8 mouse cellular contexts compared by ENCODE assay signal in genomic region chr9:87729316-87730270, GRCm38 (mm10). TPM values are rescaled to one million over a fixed set of nuclear protein-coding genes. Genes with fewer than 3 reads are reported as not detected.
DNase-seq lines count a peak whose midpoint lies in the region; ATAC-seq and TF ChIP-seq lines count a peak whose summit lies in the region.

No protein-coding gene starts in this region.

- no peak for DNase-seq in kidney, adult 11 months
- DNase-seq in gastrocnemius, postnatal 4 days (ENCODE audit: low spot score in 2 of 2): peak; percentile 41 to 58
- DNase-seq in kidney, postnatal 10 days: peak; percentile 50
- DNase-seq in spleen, postnatal 36 days (ENCODE audit: low spot score in 2 of 2): no peak
- DNase-seq in thymus, postnatal 36 days: no peak

- TF ChIP-seq POLR2A in myocyte (IDR thresholded peaks at IDR 0.05; ENCODE audit: insufficient read length, low read depth): peak; percentile 43

- peak overlapping the region; percentile 65 for H3K4me2 ChIP-seq in kidney, embryonic 16.5 days (replicated peaks; ENCODE audit: low read depth, low read length)
- peak overlapping the region; percentile 77 for H3K4me2 ChIP-seq in myocyte (ENCODE audit: low read depth)

- peaks cover 17% of the 10 kb centered on the region for H3K79me2 ChIP-seq in myocyte (ENCODE audit: control insufficient read depth, insufficient read depth)

- H3ac ChIP-seq in myocyte (ENCODE audit: control insufficient read depth, insufficient read length): peak overlapping the region; percentile 98

- no peaks in the 10 kb centered on the region for H3K9me3 ChIP-seq in kidney, embryonic 16.5 days (ENCODE audit: low read length)

- H3K27me3 ChIP-seq in kidney, embryonic 16.5 days (ENCODE audit: insufficient read depth, low read length): peaks cover 63% of the 10 kb centered on the region
- H3K27me3 ChIP-seq in myocyte (ENCODE audit: control insufficient read depth, insufficient read depth, insufficient read length): no peaks in the 10 kb centered on the region

- ATAC-seq in kidney, embryonic 16.5 days (ENCODE audit: low FRiP score, low TSS enrichment): peak; percentile 58
- peak; percentile 57 for ATAC-seq in common myeloid progenitor, adult 5-6 weeks (replicated peaks; ENCODE audit: low read depth, poor library complexity, severe bottlenecking)

- no peaks in the 10 kb centered on the region for H3K36me3 ChIP-seq in kidney, embryonic 16.5 days (ENCODE audit: insufficient read depth, low read length)
- no peaks in the 10 kb centered on the region for H3K36me3 ChIP-seq in myocyte (ENCODE audit: control insufficient read depth, insufficient read depth)

- peak overlapping the region; percentile 56 for H3K4me3 ChIP-seq in kidney, embryonic 16.5 days (ENCODE audit: low read length)
- H3K4me3 ChIP-seq in myocyte: peak overlapping the region; percentile 60

- no peak overlapping the region for H3K27ac ChIP-seq in kidney, embryonic 16.5 days (ENCODE audit: low read length)

- peaks cover 19% of the 10 kb centered on the region for H3K4me1 ChIP-seq in kidney, embryonic 16.5 days (ENCODE audit: insufficient read depth, low read length)

- peak overlapping the region; percentile 69 for H3K9ac ChIP-seq in kidney, embryonic 16.5 days (replicated peaks; ENCODE audit: low read length)

- under 1% methylated on average over 73 of the region's 75 CpGs for WGBS in kidney, embryonic 16.5 days

TF ChIP-seq in myocyte, 11 proteins besides CTCF, POLR2A, EP300 and RAD21:
- TF ChIP-seq MYOG (IDR thresholded peaks at IDR 0.05; ENCODE audit: control insufficient read depth in 1 of 3, insufficient read depth in 1 of 3, insufficient read length in 2 of 3, low read depth in 2 of 3) (no peak), MYOD1 (IDR thresholded peaks at IDR 0.05; ENCODE audit: control insufficient read depth in 1 of 3, insufficient read length in 2 of 3, low read depth in 2 of 3) (peak in 1 of 3 experiments; percentile 38)

RNA-seq across cellular contexts. Expression of gene Tbx18, which starts 1.5 kb away (rescaled TPM):
- 1.9 and 2.1 TPM in 2 replicates for polyA plus RNA-seq in kidney, embryonic 16.5 days (2015; fragmentation: Nextera tagmentation; extraction: Ambion mirVana)
- not detected in 2 replicates for total RNA-seq in common myeloid progenitor, adult 5-6 weeks (2017)
- 1 to 10 TPM; 5.8 to 8.9 TPM for total RNA-seq in gastrocnemius, postnatal 4 days (2021)
- 3.2 TPM for polyA plus RNA-seq in myocyte (2012; fragmentation: generic; extraction: Trizol)

Comparison
In these comparisons a context has a peak if more than half of its experiments do, and no peak if none do; other contexts are left out.
1. DNase-seq: peak in gastrocnemius, postnatal 4 days (2 of 2) and kidney, postnatal 10 days (single experiment); none in kidney, adult 11 months (single experiment), spleen, postnatal 36 days (0 of 2) and thymus, postnatal 36 days (0 of 2).